Mouse (Mus musculus) adrenal gland, adult 2 months (tissue): ENCODE measurements at regions not wholly inside any gene's neighbourhood (a gene's known extent, or its start where the extent isn't known, plus 50 kb on each side); places are given as distances from the start of the nearest gene placed in this dataset.
"Not testable (repeated sequence)": the region's sequence is repeated elsewhere in the genome, so short reads cannot be mapped to it uniquely, and the experiment has no call there.

Experiments
- DNase-seq: peaks from one replicate; pipeline ENCODE4 v3.0.0; 2021

DNA sequence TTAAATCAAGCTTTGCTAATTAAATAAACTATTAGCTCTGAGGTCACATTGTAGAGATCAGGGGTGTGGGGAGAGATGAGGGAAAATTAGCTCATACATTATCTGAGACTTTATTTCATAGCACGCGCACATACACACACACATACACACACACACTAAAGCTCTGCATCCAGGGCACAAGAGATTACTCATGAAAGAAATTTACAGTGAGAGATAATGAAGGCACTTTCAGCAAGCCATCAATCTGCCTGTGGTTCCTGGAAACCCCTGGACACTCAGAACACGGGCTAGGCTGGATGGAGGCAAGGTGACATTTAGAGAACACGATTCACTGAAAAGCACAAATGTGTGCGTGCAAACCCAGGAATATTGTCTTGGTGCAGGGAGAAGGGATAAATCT is 60.2 kb downstream of the Scg2 start:
- no peak for DNase-seq

DNA sequence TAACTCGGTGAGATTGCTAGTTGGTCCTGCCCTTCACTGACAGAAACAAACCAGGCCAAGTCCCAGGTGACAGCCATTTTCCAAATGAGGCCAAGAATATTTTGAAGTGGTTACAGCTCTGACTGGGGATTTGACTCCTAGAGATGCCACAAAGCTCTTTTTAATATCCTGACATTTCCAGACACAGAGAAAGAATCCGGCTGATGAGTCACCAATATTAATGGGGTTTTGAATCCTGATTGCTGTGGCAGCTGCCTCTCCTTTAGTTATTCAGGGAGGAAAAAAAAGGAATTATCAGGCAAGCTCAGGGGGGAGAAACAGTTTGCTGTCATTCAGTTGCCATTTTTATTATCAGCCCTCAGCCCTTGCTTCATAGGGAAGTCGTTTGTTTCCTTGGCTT is 65.1 kb downstream of the Scg2 start:
- no peak for DNase-seq

GRCm38 (mm10) chr1:79357291-79358045 is 82.5 kb downstream of the Scg2 start:
- no peak for DNase-seq

- no peak for DNase-seq
Observed at GRCm38 (mm10) chr1:79346511-79346910, 93.4 kb downstream of the Scg2 start.

DNA sequence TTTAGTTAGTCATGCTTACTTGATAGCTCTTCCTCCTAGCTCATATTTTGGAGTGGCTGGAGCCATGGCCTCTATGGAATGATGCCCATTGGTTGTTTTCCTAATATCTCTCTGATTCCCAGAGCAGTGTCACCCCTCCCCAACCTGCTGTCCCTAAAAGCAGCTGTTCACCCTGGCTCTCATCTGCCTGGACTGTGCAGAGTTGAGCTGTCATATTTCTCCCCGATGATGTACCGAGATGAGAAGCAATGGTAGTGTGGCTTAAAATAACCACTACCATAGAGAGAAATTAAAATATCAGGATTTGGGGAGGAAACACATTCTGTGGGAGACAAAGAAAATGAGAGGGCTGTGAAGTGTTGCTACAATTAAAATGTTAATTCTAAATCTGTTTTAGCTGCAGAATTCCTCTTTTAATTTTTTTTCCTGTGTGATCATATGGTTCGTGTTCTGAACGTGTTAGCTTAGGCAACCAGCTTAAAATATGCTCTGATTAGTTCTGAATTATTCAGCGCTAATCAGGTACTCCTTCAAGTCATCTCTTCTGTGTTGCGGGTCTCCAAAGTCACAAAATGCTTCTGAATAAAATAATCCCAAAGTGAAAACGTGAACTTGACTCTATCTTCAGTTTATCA is 104.3 kb downstream of the Scg2 start:
- DNase-seq, result no peak

DNA sequence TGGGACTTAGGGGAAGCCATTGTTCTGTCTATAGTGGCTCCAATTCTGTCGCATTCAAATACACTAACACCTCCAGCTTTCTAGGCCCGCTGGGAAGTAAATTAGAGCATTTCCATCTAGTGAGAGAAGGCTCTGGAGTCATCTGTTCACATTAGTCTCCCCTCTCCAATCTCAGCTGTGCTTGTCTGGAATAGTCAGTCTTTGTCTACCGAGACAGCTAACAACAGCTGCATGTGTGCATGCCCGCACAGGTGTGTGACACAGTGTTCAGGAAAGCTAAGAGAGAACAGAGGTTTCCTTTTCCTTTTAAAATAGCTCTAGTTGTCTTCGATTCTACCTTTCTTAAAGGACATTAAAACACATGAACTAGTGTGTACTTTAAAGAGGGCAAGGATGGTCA is 122.7 kb downstream of the Scg2 start:
- no peak for DNase-seq

DNA sequence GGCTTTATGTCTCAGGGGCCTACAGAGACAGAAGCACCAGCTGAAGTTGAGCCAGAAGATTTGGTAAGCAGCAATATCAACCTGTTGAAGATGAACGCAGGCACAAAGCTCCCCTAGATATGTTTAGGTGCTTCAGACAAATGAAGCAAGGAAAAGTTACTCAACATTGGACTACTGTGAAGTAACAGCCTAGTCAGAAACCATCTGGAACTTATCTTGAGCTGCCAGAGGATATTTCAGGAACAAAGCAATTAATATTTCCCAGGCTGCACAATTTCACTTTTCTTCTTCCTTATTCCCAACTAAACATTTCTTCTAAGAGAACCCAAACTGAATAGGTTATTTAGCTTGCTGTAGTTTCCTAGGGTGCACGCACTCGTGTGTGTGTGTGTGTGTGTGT is 125.1 kb downstream of the Scg2 start:
- DNase-seq, result no peak

- no peak for DNase-seq
Observed at GRCm38 (mm10) chr1:79312153-79312552, 127.8 kb downstream of the Scg2 start.

- DNase-seq, result no peak
Observed at GRCm38 (mm10) chr1:79303602-79304001, 136.3 kb downstream of the Scg2 start.

DNA sequence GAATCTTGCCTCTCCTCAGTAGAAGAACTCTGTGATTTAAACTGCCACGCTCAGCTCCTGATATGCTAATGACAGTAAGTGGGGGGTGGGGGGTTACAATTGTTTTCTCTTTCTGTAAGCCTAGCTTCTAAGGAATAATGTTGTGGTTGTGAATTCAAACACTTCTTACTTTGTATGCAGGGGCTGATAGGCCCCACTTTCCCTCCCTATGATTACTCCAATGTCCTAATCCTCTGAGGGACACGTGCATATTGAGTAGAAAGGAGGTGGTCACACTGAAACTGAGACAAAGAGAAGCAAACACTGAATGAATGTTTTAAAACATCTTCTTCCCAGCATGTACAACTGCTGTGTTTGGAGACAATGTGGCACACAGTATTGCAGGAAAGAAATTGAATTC is 140.3 kb downstream of the Scg2 start:
- no peak for DNase-seq

DNA sequence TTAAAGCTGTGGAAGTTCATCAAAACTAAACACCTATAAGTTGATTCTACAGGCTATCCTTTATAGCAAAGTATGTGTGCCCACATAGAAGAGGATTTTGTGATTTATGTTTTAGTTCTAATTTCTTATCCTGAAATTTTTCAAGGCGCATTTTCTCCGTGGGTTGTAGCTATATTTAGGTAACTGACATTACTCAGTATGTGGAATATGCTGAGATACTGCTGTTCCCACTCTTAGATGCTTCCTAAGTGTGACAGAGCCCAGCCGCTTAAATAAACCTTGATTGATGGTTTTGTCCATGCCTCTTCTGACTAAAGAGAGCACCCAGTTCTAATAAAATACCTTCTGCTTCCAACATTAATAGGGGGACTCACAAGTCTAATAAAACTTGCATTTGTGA is 180.2 kb downstream of the Scg2 start:
- no peak for DNase-seq

DNA sequence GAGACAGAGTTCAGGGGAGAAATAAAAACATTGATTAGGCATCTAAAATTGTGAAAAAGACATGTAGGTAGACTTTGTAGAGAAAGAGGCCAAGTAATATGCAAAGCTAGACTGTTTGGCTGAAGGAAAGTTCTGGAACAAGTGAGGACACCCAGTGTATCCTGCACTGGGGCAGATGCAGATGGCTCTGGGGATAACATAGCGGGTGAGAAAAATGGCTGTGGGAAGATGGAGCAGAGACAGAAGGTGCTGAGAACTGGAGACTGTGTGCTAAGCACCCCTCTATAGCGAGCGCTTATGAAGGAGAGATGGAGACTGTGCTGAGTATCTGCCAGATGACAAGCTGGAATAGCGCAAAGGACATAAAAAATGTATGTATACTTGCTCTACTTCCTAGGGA is 226.9 kb downstream of the Scg2 start:
- no peak for DNase-seq

DNA sequence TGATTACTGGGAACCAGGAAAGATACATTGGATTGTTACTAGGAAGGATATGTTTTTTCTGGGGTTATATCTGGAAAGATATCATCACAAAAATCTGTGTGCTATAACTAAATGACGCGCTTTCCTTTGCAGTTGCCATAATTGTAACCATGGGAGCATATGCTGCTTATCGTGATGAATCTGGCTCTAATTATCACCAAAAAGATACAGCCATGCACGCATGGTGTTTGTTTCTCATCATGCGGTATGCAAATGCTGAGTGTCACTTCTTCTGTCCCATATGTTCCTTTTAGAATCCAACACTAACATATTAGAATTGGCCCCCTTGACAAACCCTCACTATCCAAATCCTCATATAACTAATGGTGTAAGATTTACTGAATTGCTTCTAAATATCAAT is 227.4 kb downstream of the Scg2 start:
- DNase-seq, result no peak

DNA sequence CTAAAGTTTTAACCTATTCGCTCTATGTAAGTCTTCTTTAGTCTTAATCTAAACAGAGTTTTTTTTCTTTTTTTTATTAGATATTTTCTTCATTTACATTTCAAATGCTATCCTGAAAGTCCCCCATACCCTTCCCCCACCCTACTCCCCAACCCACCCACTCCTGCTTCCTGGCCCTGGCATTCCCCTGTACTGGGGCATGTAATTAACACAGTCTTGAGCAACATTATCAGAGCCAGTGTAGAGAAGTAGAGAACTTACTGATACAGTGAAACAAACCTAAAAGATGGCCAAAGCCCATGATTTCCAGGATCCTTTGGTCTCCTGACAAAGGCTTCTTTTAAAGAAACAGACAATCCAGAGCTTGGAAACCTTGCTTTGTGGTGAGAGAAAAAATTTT is 227.9 kb downstream of the Scg2 start:
- DNase-seq, result not testable (repeated sequence)

- DNase-seq, result no peak
Observed at GRCm38 (mm10) chr1:79207207-79207606, 232.7 kb downstream of the Scg2 start.

DNA sequence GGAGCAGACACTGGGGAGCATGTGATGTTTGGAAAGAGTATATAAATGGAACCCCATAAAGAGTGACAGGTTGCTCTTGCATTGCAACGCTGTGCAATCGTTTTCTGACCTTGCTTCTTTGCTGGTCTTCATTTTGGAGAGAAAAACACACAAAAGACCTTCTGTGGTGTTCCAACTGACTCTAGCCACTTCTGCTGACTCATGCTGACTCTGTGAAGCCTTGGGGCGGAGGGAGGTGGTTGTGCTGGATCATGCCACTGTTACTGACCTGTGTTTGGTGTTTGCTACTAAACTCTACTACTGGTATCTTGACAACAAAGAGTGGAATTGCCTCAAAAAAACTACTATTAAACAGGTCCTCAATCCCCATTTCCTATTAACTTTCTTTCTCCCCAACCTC is 242.2 kb downstream of the Scg2 start:
- DNase-seq, result peak; percentile 55

GRCm38 (mm10) chr1:79191031-79191430 is 248.9 kb downstream of the Scg2 start:
- DNase-seq, result no peak

GRCm38 (mm10) chr1:79183534-79184411 is 256.1 kb downstream of the Scg2 start:
- DNase-seq, result no peak

DNA sequence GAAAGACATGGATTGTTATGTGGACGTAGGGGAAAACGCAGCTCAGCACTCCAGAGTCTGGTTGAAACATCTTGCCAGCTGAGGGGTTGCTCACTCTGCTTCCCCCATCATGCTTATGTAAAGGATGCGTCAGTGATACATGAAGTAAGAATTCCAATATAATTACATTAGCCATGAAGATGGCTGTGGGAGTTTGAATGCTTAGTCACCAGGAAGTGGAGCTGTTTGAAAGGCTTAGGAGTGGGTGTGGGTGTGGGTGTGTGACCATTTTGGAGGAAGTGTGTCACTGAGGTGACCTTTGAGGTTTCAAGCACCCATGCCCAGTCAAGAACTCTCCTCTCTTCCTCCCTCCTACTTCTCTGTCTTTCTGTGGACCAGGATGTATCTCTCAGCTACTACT is 295.8 kb downstream of the Scg2 start:
- DNase-seq, result no peak
